Mouse (Mus musculus) thymus, adult 18-20 months (tissue): Measurements from ENCODE around the gene Sult6b2.

ENCODE experiments used
- DNase-seq, 2 experiments: peaks; one replicate each; pipeline ENCODE4 v3.0.0; 2022; ENCODE audit warnings: mixed read lengths in 2 of 2

Gene Sult6b2

DNA sequence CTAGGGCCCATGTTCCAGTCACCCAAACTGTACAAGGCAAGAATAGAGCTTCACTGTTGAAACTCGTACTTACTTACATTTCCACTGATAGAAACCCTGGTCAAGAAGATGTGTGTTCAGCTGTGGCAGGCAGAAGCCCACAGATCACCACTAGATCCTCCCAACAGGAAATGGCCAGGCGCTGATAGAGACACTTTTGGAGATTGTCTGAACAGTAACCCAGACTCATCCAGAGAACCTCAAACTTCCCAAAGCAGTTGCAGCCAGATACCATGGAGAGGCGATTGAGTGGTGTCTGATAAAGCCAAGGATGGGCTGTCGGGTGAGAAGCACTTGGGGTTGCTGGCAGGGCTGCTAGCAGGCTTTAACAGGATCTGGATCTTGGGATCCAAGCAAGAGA lies 27.4 kb downstream of the Sult6b2 start:
- no peak for DNase-seq

DNA sequence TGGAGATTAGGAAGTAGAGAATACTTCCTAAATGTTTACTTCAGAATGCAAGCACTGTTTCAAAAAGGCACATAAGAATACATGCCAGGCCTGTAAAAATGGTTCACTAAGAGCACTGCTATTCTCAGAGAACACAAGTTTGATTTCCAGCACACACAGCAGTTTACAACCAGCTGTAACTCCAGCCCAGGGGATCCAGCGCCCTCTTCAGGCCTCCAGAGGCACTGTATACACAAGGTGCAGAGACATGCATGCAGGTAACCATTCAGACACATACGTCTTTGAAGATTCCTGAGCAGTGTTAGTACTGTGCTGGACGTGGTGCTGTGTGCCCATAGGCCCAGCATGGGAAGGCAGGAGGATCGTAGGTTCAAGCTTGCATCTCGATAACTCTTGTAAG lies 30.7 kb downstream of the Sult6b2 start:
- no peak for DNase-seq

DNA sequence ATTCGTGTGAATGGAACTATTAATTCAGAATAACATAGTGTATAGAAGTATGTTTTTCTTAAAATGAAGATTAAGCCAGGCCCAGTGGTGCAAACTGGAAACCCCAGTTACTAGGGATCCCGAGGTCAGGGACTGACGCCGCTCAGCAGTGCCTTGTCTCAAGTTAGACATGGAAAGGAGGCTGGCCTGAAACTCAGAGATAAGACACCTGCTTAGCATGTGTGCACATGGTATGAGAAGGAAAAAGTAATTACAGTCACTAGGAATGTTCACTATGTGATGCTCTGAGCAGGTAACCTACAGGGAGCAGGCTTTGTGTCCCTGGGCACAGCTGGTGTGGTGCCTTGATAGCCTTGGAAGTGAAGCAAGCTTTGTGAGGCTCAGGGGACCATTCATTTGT lies 32.7 kb downstream of the Sult6b2 start:
- DNase-seq, result no peak

DNA sequence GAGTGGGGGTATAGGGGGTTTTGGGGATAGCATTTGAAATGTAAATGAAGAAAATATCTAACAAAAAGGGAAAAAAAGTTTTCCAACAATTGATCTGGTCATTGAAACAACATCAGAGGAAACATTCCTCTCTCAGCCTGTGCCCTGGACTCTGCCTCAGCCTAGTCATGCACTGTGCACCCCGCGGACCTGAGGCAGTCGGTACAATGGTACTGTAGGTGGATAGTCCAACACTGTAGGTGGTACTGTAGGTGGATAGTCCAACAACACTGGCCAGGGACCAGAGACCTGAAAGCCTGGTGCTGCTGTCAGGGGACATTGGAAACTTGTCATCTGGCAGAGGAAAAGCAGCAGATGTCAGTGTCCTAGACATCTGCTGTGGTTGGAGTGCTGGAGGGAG lies 34.4 kb downstream of the Sult6b2 start:
- no peak for DNase-seq

DNA sequence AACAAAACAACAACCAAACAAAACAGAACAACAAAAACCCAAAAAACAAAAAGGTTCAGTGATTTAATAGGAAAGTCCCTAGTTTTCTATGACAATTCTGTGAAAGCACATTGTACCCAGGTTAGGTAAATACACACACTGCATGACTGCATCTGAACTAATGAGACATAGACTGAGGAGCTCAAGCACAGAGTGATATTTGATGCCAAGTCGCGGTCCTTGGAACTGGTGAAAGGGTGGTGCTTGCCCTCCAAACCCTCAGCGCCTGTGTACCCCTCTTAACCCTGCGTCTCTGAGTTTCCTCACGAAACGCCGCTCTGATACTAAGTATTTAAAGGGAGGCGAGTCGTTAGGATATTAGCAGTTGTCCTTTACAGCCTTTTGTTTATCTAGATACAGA lies 37.0 kb downstream of the Sult6b2 start:
- DNase-seq, result no peak

DNA sequence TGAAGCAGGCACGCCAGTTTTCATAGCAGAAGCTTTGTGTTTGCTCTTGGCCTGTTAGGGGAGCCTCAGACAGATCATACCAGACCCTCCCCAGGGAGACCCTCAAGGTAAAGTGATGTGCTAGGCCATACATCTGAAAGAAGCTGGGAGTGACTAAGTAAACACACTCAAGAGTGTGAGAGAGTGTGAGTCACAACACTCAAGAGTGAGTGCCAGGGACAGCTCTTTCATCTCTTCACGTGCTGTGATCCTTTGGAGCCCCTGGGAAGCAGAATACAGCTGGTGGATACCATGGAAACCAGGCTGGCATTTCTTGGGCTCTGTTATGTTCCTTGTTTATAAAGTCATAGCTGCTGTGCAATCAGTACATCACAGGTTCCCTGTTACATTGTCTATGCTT lies 39.4 kb downstream of the Sult6b2 start:
- DNase-seq, result no peak

DNA sequence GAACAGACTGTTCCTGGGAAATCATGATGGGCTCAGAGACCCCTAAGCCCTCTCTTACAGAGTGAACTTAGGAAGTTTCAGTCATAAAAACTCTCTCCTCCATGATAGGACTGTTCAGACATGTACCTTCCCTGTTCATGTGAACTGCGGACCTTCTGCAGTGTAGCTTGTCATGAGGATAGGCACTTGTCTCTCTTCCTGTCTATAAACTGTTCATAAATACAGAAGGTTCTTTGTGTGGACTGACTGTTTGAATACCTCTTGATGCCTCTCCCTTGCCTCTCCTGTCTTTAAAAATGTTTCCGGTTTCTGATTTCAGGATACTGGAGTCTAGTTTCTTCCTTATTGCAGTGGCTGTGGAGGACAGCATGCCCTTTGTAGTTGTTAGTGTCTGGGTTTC lies 44.7 kb downstream of the Sult6b2 start:
- no peak for DNase-seq

DNA sequence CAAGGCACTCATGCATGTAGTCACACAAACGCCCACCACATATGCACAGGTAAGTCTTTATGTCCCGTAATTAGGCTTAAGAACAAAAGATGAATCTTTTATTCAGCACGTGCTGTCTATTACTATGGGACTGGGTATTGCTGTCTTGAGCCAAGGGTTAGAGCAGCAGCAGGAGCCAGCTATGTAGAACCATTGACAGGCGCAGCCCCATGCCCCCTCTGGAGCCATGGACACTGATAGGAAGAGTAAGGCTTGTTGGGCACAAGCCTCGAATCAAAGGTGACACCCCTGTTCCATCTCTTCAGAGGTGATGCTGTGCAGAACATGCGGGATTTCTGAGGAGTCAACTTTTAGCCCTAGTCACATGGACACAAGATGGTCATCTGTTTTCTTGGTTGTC lies 45.7 kb downstream of the Sult6b2 start:
- no peak for DNase-seq

DNA sequence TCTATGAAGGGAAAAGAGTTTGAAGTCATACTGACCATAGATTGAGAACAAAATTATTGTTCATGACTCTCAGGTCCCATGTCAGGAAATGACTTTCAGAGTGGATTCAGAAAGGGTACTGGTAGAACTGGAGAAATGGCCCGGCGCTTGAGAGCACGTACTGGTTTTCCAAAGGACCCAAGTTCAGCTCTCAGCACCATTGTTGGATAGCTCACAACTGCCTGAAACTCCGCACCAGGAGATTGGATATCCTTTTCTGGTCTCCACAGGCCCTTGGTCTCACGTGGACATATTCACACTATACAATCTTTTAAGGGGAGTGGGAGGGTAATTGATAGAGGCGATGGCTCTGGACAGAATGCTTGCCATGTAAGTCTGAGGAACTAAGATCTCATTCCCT lies 46.3 kb downstream of the Sult6b2 start:
- DNase-seq, result no peak

DNA sequence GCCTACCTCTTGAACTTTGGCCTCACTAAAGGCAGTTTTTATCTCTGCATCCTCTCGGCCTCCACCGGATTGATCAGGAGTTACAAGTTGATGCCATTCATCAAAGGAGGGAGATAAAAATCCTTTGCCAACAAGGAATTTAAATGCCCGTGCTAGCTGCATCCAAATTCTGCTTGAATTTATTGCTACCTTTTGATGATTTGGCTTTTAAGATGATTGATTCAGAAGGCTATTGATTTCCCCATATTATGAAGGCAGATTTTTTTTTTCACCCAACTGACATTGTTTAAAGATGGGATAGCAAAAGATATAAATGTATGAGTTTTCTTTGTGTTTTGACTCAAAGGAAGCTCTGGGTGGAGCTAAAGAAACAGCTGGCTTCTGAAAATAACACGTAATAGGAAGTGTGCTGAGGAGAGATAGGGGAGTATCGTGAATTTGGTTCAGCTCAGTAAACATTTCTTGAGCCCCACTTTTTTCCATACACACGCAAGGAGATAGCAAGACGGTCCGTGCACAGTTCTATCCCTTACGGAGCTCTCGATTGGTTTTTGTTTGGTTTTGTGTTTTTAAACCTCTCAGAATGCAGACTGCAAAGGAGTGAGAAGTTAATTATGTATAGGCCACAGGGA lies 46.9 kb downstream of the Sult6b2 start:
- no peak for DNase-seq

DNA sequence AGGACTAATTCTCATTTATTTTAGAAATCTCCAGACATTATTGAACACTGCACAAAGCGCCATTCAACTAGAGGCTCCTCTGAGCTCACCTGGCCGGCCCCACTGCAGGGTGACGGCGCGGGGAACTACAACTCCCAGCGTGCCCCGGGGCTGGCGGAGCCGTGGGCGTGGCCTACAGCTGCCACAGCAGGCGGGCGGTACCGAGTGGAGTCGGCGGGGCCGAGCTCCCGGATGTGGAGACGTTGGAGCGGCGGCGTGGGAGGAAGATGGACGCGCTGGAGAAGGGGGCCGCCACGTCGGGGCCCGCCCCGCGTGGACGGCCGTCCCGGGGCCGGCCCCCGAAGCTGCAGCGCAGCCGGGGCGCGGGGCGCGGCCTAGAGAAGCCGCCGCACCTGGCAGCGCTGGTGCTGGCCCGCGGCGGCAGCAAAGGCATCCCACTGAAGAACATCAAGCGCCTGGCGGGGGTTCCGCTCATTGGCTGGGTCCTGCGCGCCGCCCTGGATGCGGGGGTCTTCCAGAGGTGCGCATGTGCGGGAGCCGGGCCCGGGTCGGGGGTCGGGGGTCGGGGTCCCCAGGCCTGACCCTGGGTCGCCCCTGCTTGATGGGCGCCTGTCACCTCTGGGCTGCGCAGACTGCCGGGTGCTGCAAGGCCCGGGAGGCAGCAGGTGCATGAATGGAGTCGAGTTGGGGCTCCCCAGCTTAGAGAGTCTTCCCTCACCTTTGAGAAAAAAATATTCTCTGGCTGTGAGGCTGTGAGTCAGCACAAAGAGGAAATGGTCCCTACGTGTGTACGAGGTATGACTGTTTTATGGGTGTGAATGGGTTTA lies 47.6 kb downstream of the Sult6b2 start, which contains the start of gene Cmas:
Cmas (plus strand) TSS at position 180 of the 827 bp plus-strand sequence.
- DNase-seq, result peak; percentile 85 to 86

DNA sequence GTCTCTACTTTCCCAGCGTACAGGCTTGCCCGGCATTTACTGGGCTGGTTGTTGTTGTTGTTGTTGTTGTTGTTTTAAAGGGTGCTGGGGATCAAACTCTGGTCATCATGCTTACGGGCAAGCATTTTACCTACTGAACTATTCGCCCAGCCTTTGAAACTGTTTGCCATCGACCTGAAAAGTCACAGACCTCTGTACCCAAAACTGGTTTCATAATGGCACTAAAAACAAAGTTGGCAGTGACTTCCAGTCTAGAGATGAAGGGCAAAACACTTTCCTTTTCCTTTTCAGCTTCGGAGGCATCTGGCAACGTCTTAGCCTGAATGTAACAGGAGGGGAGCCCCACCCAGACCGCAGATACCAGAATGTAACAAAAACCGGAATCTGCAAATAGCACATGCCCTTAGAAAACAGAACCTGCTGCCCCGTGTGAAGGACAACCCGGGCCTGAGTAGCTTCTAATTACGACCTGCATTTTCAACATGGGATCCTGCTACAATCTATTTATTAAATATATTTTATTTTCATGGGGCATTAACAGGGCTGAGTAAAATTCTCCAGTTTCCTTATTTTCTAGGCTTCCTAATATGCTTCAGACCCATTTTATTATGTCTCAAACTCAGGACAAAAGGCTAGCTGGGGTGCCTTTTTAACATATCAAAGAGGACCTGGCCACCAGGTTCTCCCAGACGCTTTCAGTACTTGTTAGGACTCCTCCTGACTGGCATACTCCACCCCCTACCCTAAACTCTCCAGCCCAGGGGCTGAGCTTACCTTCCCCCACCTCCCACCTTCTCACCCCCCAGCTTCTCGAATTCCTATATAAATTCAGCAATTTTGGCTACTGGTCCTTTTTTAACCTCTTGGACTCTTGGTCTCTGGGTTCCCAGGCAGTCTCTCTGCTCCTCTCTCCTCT lies 51.7 kb downstream of the Sult6b2 start:
- peak in 1 of 2 experiments; percentile 40 for DNase-seq

DNA sequence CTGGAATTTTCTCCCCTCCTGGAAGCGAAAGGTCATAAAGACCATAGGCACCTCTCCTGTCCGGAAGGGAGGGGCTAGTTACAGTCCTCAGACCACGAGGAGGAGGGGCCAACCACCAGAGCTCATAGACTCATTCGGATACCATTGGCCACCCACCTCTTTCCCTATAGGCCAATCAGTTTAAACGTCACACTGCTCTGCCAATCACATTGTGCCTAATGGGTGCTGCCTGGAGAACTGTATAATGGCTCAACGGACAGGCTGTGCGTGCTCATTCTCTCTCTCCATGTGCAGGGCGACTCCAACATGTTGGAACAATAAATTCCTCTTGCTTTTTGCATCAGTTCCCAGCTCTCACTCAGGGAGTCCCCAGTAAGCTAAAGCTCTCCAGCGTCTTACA lies 52.9 kb downstream of the Sult6b2 start:
- DNase-seq, result no peak

DNA sequence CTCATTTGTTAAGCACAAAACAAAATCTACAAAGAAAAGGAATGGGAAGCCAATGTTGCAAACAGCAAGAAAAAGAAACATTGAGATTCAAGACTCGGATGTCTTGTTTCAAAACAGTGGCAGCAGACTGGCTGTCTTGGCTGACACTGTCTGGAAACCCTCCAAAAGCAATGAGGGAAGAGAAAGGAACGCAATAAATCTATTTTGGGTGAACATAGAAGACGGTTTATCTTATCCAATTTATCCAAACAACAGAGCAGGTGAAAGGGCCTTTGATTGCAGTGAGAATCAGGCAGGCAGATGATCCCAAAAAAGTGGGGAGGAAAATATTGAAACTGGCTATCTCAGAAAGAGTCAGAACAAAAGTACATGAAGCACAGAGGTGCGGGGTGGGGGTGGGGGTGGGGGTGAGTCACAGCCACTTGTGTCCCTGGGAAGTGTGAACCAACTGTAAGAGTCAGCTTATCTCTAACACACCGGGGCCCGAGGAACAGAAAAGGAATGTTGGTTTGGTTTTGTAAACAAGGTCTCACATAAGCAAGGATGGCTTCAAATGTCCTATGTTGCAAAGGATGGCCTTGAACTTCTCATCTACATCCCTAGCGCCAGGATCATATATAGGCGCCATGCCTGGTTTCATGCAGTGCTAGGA lies 56.1 kb downstream of the Sult6b2 start:
- DNase-seq, result no peak

DNA sequence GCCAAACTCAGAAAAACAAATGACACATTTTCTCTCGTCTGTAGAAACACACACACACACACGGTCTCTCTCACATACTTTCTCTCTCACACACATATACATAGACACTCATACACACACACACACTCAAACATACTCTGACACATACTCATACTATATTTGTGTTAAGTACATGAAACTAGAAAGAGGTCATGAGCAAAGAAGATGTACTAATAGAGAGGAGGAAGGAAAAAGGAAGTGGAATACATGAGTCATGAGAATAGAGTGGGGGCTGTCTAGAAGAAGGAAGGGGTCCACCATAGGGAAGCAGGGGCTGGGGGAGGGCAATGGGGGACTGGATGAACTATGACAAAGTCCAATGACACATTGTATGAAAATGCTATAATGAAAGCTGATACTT lies 57.1 kb downstream of the Sult6b2 start:
- DNase-seq, result no peak

DNA sequence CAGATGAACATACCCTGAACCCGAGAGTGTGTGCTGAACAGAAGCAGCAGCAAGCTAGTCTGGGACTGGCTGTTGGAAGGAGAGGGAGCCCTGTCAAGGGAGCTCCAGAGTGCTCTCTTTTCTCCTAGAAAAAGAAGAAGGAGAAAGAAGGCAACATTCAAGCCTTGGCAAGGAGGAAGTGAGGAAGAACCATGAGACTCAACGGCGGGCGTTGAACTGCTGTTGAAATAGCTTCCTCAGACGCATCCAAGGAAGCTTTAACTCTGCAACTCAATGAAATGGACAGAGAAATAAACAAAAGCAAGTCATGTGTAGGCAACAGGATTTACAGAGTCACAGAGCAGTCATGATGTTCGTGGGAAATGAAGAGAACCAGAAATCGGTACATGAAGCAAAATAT lies 57.5 kb downstream of the Sult6b2 start:
- no peak for DNase-seq

DNA sequence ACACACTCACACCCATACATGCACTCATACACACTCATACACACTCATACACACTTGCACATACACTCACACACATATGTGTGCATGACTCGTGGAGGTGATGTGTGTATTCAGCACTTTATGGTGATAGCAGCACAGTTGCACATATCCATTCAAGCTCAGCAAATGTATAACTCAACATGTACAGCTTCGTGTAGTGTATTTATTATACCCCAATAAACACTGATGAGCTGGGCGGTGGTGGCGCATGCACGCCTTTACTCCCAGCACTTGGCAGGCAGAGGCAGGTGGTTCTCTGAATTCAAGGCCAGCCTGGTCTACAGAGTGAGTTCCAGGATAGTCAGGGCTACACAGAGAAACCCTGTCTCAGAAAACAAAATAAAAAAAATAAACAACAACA lies 58.8 kb downstream of the Sult6b2 start:
- DNase-seq, result no peak

DNA sequence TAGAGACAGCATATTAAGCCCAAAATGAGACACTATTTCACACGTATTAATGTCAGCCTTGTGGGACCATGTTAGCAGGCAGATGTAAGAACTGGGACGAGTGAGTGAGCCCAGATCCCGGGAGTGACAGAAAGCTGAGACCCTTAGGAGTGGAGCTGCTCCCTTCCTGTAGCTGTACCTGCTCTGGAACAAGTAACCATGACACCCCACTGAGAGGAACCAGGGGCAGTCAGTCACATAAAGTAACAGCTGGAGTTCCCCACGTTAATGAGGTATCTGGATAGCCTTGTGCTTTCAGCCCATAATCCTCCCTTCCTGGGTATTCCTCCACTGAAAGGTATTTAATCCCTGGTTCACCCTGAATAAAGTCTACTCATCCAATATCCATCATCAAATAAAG lies 61.1 kb downstream of the Sult6b2 start:
- no peak for DNase-seq

DNA sequence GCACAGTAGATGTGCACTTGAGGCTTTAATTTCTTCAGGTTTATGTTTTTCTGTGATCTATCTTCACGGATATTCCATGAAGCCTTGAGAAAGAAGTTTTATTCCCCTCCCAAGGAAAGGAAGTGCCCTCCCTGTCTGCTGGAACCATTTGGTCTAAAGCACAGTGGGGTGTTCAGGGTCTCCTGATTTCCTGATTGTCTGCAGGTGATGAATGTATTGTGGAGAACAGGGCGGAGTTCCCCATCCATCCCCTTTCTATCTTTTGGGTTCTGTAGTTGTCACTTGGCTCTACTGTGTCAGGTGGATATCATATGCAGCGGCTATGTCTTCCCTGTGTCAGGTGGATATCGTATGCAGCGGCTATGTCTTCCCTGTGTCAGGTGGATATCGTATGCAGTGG lies 62.5 kb downstream of the Sult6b2 start:
- no peak for DNase-seq

DNA sequence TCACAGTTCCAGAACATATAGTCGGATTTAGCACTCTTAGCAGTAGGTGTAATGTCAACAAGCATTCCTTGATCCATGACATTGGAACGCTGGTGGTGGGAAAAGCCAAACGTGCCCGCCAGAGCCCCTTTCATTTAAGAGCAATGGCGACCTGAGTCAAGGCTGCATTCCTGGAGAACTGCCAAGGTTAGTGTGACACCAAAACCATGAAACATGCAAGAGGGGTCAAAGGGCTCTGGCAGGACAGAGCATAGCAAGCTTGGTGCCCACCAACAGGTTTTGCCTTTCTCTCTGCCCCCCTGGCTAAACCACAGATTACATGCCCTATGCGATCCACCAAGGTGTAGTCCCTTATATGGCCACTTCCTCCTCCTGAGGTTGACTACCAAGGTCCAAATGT lies 65.7 kb downstream of the Sult6b2 start:
- no peak for DNase-seq

DNA sequence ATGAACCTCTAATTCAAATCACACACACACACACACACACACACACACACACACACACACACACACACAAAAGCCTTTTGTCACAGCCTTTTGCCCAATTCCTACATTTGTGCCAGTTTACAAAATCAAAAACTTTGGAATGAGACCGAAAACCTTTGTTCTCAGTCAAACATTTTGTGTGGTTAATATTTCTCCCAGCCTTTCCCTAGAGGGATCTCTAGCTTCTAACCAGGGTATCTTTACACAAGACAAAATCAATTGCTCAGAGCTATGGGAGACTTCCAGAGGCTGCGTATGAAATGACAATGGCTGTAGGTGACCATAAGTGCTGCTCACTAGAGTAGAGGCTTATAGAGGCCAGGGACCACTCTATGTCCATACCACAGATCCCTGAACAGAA lies 66.1 kb downstream of the Sult6b2 start:
- DNase-seq, result no peak

DNA sequence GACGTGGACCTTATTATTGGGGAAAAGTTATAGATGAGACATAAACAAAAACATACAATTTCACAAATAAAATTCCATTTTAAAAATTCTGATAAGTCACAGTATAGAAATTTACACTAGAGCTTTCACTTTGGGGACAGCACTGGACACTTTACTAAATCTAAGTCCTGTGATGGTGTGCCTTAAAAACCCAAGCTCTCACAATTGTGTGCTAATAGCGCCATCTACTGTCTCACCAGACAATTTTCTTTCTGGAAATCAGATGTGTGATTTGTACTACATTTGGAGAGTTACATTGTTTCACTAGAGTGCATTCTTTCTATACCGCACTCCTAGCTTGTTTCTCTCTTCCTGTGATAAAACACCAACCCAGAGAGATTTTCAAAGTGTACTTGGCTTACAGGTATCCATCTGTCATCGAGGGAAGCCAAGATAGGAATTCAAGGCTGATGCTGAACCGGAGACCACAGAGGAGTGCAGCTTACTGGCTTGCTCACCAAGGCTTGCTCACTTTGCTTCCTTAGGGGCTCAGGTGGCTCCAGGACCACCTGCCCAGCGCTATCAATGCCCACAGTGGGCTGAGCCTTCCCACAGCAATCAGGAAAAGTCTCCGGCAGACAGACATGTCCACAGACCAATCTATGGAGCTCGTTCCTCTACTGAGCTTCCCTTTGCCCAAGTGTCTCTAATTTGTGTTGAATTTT lies 68.8 kb downstream of the Sult6b2 start:
- no peak for DNase-seq
